Mouse (Mus musculus): ENCODE measurements around the gene Ppp2r3a. TPM values are rescaled to one million over a fixed set of nuclear protein-coding genes. Genes with fewer than 3 reads are reported as not detected.

Ppp2r3a gene
- polyA plus RNA-seq, 1 experiment, result 25.4 TPM

DNA sequence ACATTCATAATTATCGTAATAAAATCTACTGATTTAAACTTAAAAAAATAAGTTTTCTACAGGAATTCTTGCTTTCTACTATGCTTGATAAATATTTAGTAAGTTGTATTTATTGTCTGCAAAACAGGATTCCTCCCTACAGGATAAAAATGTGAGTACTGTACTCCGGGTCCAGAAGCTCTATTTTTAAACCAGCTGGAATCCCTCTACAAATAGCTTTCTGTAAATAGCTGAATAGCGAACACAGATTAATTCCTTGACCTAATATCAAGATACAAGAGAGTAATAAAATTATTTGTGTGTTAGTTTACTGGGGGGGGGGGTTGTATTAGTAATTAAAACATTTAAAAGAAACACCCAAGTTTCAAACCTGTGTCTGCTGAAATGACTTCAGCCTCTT, 53.3 kb downstream of the Ppp2r3a start:
- peak overlapping the region; percentile 56 for H3K27ac ChIP-seq (ENCODE audit: insufficient read depth, low read length)

DNA sequence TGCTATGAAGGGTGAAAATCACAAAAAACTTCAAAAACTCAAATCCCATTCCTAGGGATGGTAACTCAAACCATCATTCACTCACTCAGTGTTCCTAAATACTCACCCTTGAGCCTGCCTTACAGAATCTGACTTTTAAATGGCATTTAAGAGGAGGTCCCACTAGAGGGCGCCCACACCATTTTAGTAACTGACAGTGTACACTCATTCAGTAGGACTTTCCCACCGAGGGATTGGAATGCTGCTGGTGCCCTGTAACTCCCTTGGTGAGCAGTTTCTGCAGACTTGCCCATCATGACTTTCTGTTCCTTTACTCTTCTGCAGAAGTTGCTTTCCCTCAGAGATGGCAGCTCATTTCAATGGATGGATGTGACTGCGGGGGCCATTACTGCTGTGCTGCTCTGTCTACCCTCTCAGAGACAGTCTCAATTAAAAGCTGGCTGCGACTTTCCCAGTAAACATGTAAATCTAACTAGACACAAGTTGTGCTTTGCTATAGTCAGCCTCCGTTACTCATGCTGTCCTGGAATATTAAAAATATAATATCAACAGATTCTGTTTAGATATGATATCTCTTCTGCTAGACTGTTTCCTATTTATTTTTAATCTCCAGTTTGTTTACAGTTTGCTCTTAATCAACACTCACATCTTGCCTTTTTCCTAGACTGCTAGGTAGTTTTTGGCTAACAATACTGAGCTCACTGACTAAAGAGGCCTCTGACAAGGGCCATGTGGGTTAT, 69.5 kb downstream of the Ppp2r3a start:
- Histone ChIP-seq H3K4me1 (ENCODE audit: control insufficient read depth, insufficient read depth, low read length) (no peaks in the 10 kb centered on the region; the same call in 1 of the 2 replicates), H3K27ac (ENCODE audit: insufficient read depth, low read length) (peak overlapping the region; percentile 60; the same call in 1 of the 2 replicates)

More for the DNA sequence above, 53.3 kb downstream of the Ppp2r3a start:
- Histone ChIP-seq H3K4me1 (ENCODE audit: control insufficient read depth, insufficient read depth, low read length) (peaks cover 8% of the 10 kb centered on the region), H3K4me3 (ENCODE audit: insufficient read depth, low read length) (no peak overlapping the region)
- TF ChIP-seq CTCF (IDR thresholded peaks at IDR 0.05; ENCODE audit: borderline replicate concordance, insufficient read depth, low read length), result no peak
- no peak for TF ChIP-seq POLR2A (IDR thresholded peaks at IDR 0.05; ENCODE audit: low read depth, low read length)

DNA sequence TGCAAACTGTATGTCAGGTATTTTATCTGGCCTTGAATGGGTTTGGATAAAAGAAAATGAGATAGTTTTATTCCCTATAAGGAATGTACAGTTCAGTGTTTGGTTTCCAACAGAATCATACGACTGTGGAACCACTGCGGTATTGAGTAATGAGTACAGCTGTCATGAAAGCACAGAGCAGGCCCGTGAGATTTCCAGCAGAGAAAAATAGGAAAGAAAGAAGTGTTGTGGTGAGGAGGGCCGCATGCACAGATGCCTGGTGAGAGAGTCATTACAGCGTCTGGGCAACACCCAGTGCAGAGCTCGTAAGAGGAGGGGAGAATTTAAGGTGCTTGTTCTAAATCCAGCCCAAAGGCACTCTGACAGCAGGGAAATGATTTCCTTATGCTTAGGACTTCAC, 70.3 kb downstream of the Ppp2r3a start:
- Histone ChIP-seq H3K4me1 (ENCODE audit: control insufficient read depth, insufficient read depth, low read length) (no peaks in the 10 kb centered on the region; the same call in 1 of the 2 replicates), H3K27ac (ENCODE audit: insufficient read depth, low read length) (no peak overlapping the region), H3K4me3 (ENCODE audit: insufficient read depth, low read length) (no peak overlapping the region)
- no peak for TF ChIP-seq CTCF (IDR thresholded peaks at IDR 0.05; ENCODE audit: borderline replicate concordance, insufficient read depth, low read length)
- no peak for TF ChIP-seq POLR2A (IDR thresholded peaks at IDR 0.05; ENCODE audit: low read depth, low read length)

More for the DNA sequence above, 69.5 kb downstream of the Ppp2r3a start:
- no peak overlapping the region for H3K4me3 ChIP-seq (ENCODE audit: insufficient read depth, low read length)
- TF ChIP-seq POLR2A (IDR thresholded peaks at IDR 0.05; ENCODE audit: low read depth, low read length), result no peak
- TF ChIP-seq CTCF (IDR thresholded peaks at IDR 0.05; ENCODE audit: borderline replicate concordance, insufficient read depth, low read length), result no peak

DNA sequence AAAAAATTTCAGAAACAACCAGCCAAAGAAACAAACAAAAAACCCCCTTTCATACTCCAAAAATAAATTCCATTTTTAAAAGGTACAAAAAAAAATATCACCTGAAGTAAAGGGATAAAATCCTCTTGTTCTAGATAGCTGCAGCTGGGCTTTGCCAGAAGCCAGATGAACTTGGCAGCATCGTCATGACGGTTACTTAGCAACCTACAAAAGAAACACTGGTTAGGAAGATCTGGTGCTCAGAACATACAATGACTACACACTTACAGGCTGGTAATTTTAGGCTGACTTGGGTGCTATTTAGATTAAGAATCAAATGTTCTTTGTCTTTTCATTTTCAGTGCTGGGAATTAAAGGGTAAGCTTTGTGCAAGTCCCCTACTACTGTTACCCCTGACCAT, 71.4 kb downstream of the Ppp2r3a start:
- Histone ChIP-seq H3K4me3 (ENCODE audit: insufficient read depth, low read length) (no peak overlapping the region), H3K27ac (ENCODE audit: insufficient read depth, low read length) (no peak overlapping the region), H3K4me1 (ENCODE audit: control insufficient read depth, insufficient read depth, low read length) (no peaks in the 10 kb centered on the region; the same call in 1 of the 2 replicates)
- TF ChIP-seq POLR2A (IDR thresholded peaks at IDR 0.05; ENCODE audit: low read depth, low read length), result no peak
- TF ChIP-seq CTCF (IDR thresholded peaks at IDR 0.05; ENCODE audit: borderline replicate concordance, insufficient read depth, low read length), result no peak

DNA sequence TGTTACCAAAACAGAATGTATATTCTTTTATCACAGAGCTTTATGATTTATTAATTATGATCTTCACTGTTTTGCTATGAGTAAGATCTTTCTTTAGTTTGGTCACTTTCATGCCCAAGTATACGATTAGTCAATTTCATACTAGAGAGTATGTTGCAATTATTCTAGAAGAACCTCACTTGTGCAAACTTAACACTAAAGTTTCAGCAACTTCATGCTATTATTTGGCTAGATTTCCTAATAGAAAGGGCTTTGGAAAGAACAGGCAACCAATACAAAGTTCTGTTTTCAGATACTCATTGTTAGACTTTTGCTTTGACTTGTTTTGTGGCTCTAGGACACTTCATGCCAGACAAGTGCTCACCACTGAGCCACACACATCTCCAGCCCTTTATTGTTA, 91.0 kb downstream of the Ppp2r3a start:
- Histone ChIP-seq H3K27ac (ENCODE audit: insufficient read depth, low read length) (no peak overlapping the region), H3K4me1 (ENCODE audit: control insufficient read depth, insufficient read depth, low read length) (no peaks in the 10 kb centered on the region), H3K4me3 (ENCODE audit: insufficient read depth, low read length) (no peak overlapping the region)
- no peak for TF ChIP-seq POLR2A (IDR thresholded peaks at IDR 0.05; ENCODE audit: low read depth, low read length)
- TF ChIP-seq CTCF (IDR thresholded peaks at IDR 0.05; ENCODE audit: borderline replicate concordance, insufficient read depth, low read length), result no peak

DNA sequence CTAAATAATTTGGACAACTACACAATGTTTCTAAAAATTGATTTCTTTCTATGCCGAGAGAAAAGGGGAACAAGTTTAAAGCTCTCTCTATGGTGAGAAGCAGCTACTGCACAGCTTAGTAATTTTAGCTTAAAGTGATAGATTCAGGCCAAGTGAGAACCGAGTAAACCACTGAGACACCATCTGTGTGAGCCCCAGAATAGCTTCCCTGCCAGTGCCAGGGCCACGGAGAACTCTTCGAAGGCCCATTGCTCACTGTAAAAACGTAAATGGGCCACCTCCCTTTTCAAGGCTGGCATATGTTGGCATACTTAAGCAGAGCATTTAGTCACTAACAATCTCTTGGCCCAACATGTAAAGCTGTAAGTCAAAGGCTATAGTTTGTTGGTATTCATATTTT, 91.5 kb downstream of the Ppp2r3a start:
- Histone ChIP-seq H3K4me3 (ENCODE audit: insufficient read depth, low read length) (no peak overlapping the region), H3K4me1 (ENCODE audit: control insufficient read depth, insufficient read depth, low read length) (no peaks in the 10 kb centered on the region), H3K27ac (ENCODE audit: insufficient read depth, low read length) (no peak overlapping the region)
- TF ChIP-seq CTCF (IDR thresholded peaks at IDR 0.05; ENCODE audit: borderline replicate concordance, insufficient read depth, low read length) (no peak), POLR2A (IDR thresholded peaks at IDR 0.05; ENCODE audit: low read depth, low read length) (no peak)

DNA sequence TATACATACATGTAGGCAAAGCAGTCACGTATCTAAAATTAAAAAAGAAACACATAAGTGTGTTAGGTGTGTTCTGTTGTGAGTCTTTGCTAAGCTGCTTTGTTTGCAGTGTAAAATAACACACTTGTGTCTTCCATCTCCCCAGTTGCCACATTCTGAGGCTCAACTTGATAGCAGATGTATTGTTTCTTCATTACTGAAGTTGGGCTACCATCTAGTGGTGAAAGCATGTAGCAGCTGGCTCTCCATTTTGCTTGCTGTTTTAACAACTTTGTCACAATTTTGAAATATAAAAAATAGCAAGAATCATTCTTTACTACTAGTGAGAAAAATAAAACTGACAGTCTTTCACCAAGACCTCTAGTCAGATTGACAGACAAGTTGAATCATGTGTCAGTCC, 92.2 kb downstream of the Ppp2r3a start:
- no peaks in the 10 kb centered on the region for H3K4me1 ChIP-seq (ENCODE audit: control insufficient read depth, insufficient read depth, low read length)
- no peak for TF ChIP-seq POLR2A (IDR thresholded peaks at IDR 0.05; ENCODE audit: low read depth, low read length)
- TF ChIP-seq CTCF (IDR thresholded peaks at IDR 0.05; ENCODE audit: borderline replicate concordance, insufficient read depth, low read length), result no peak
- H3K4me3 ChIP-seq (ENCODE audit: insufficient read depth, low read length), result no peak overlapping the region
- no peak overlapping the region for H3K27ac ChIP-seq (ENCODE audit: insufficient read depth, low read length)

DNA sequence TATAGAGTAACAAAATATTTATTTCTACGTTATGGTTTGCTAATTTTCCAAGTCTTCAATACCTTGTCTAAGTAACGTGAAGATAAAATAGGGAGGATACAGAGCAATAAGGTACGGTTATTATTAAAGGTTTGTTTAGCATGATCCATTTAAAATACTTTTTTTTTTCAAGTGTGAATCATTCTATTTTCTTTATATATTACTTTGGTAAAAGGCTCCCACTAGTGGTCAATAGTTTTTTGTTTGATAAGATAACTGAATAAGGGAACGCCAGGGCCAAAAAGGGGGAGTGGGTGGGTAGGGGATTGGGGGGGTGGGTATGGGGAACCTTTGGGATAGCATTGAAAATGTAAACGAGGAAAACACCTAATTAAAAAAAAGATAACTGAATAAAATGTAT, 98.7 kb downstream of the Ppp2r3a start:
- no peak for TF ChIP-seq POLR2A (IDR thresholded peaks at IDR 0.05; ENCODE audit: low read depth, low read length)
- no peak for TF ChIP-seq CTCF (IDR thresholded peaks at IDR 0.05; ENCODE audit: borderline replicate concordance, insufficient read depth, low read length)
- Histone ChIP-seq H3K4me3 (ENCODE audit: insufficient read depth, low read length) (no peak overlapping the region), H3K4me1 (ENCODE audit: control insufficient read depth, insufficient read depth, low read length) (no peaks in the 10 kb centered on the region), H3K27ac (ENCODE audit: insufficient read depth, low read length) (no peak overlapping the region)

DNA sequence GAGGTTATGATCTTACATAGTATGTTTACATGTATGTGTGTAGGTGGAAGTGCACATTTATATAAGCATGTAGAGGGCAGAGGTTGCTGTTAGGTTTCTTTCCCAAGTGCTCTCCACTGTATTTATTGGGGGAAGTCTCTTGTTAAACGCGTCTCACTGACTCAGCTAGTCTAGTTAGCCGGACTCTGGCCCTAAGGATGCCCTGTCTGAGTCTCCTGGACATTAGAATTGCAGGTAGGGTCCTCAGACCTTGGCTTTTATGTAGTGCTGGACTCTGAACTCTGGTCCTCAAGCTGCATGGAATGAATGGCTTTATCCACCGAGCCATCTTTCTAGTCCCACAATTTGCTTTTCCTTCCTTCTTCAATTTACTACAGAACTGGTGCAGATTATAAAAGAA, 108.0 kb downstream of the Ppp2r3a start:
- TF ChIP-seq POLR2A (IDR thresholded peaks at IDR 0.05; ENCODE audit: low read depth, low read length), result no peak
- no peak for TF ChIP-seq CTCF (IDR thresholded peaks at IDR 0.05; ENCODE audit: borderline replicate concordance, insufficient read depth, low read length)
- Histone ChIP-seq H3K4me3 (ENCODE audit: insufficient read depth, low read length) (no peak overlapping the region), H3K4me1 (ENCODE audit: control insufficient read depth, insufficient read depth, low read length) (no peaks in the 10 kb centered on the region), H3K27ac (ENCODE audit: insufficient read depth, low read length) (no peak overlapping the region)

DNA sequence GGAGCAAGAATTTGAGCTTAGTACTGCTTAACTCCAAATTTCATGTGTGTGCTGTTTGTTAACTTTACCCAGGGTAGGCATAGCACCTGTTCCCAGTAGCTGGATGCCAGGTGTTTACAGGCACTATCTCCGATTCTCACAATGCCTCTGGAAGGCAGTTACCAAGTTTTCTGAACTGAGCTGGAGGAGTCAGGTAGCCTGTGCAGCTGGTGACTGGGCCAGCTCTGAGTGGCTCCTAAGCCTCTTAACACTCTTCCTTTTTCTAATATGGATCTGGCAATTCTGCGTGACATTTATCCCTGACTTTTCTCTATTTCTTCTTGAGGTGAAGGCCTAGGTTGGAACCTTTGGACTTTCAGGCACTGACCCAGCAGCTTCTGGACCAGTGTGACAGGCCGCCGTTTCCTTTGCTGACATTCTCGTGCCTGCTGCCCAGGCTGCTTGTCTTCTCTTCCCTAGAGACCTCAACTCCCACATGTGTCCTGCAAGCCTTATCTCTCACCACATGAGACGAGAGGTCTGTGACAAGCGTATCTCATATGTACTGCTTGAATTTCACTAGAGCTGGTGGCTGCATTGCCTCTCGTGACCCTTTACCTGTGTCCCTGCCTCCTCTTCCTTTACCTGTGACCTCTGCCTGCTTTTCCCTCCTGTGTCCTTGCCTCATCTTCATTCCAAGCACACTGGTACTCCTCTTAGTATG, 137.3 kb downstream of the Ppp2r3a start:
- Histone ChIP-seq H3K27ac (ENCODE audit: insufficient read depth, low read length) (no peak overlapping the region), H3K4me1 (ENCODE audit: control insufficient read depth, insufficient read depth, low read length) (peaks cover 15% of the 10 kb centered on the region; the same call in 1 of the 2 replicates), H3K4me3 (ENCODE audit: insufficient read depth, low read length) (no peak overlapping the region)
- no peak for TF ChIP-seq CTCF (IDR thresholded peaks at IDR 0.05; ENCODE audit: borderline replicate concordance, insufficient read depth, low read length)
- TF ChIP-seq POLR2A (IDR thresholded peaks at IDR 0.05; ENCODE audit: low read depth, low read length), result no peak

All from embryonic fibroblast, embryonic 13.5 days (primary cell).